Comparison of ENCODE assay signal across 8 mouse cellular contexts in genomic region chr3:136325783-136326182, GRCm38 (mm10). TPM values are rescaled to one million over a fixed set of nuclear protein-coding genes. Genes with fewer than 3 reads are reported as not detected.
A peak's percentile ranks its signal among the peaks of the same experiment; 100 is the strongest.
DNase-seq lines count a peak whose midpoint lies in the region; ATAC-seq and TF ChIP-seq lines count a peak whose summit lies in the region.
"Had no signal": no experiment of that assay in that cellular context is flagged by ENCODE, and none has a peak within 500 bp of the region (broad histone marks: within the 10 kb centered on the region; RNA-seq: fewer than 3 reads in every experiment).

Gene Bank1 (minus strand): TSS chr3:136326066.

- no peak for TF ChIP-seq EP300 in stomach, postnatal 0 days (optimal IDR thresholded peaks at IDR 0.05)
- no peak for TF ChIP-seq EP300 in liver, postnatal 0 days (IDR thresholded peaks at IDR 0.05; ENCODE audit: low read depth)

- peak; percentile 37; the same call in 1 of the 2 replicates for ATAC-seq in stomach, embryonic 16.5 days (ENCODE audit: insufficient read depth, low FRiP score)
- ATAC-seq in stomach, postnatal 0 days (ENCODE audit: low FRiP score, low TSS enrichment): no peak
- peak; percentile 99 for ATAC-seq in granulocyte monocyte progenitor cell, adult 5-6 weeks (replicated peaks; ENCODE audit: poor library complexity, severe bottlenecking)
- peak; percentile 64 for ATAC-seq in liver, postnatal 0 days

- H3K36me3 ChIP-seq in stomach, embryonic 16.5 days (ENCODE audit: control insufficient read depth, insufficient read depth, low read length): no peaks in the 10 kb centered on the region
- H3K36me3 ChIP-seq in stomach, postnatal 0 days (ENCODE audit: control insufficient read depth, insufficient read depth, low read length): no peaks in the 10 kb centered on the region
- no peaks in the 10 kb centered on the region for H3K36me3 ChIP-seq in liver, postnatal 0 days (replicated peaks; ENCODE audit: insufficient read depth, low read length)
- H3K36me3 ChIP-seq in spleen, adult 2 months (ENCODE audit: control insufficient read depth, insufficient read depth, low read length): peaks cover 5% of the 10 kb centered on the region
- H3K36me3 ChIP-seq: midbrain, embryonic 12.5 days had no signal

- H3K4me1 ChIP-seq in stomach, embryonic 16.5 days (ENCODE audit: control insufficient read depth, insufficient read depth, low read length): no peaks in the 10 kb centered on the region
- H3K4me1 ChIP-seq in stomach, postnatal 0 days (replicated peaks; ENCODE audit: control insufficient read depth, insufficient read depth): no peaks in the 10 kb centered on the region
- H3K4me1 ChIP-seq in liver, postnatal 0 days (ENCODE audit: insufficient read depth): no peaks in the 10 kb centered on the region
- no peaks in the 10 kb centered on the region; the same call in none of the 2 replicates for H3K4me1 ChIP-seq in spleen, adult 2 months (ENCODE audit: control insufficient read depth, insufficient read depth, insufficient read length)
- H3K4me1 ChIP-seq: midbrain, embryonic 12.5 days had no signal

- no peak within 1 kb of the TSS for H3K4me3 ChIP-seq in stomach, embryonic 16.5 days (replicated peaks; ENCODE audit: low read length)
- H3K4me3 ChIP-seq in stomach, postnatal 0 days (ENCODE audit: low read depth, low read length): no peak within 1 kb of the TSS
- peak within 1 kb of the TSS; percentile 9 for H3K4me3 ChIP-seq in liver, postnatal 0 days (ENCODE audit: low read depth, low read length)
- H3K4me3 ChIP-seq in spleen, adult 2 months (ENCODE audit: extremely low read depth, insufficient read depth, insufficient read length): peak within 1 kb of the TSS; percentile 82
- H3K4me3 ChIP-seq: midbrain, embryonic 12.5 days had no signal

- H3K9me3 ChIP-seq in stomach, embryonic 16.5 days (replicated peaks; ENCODE audit: control insufficient read depth, low read length): no peaks in the 10 kb centered on the region
- no peaks in the 10 kb centered on the region for H3K9me3 ChIP-seq in stomach, postnatal 0 days (ENCODE audit: control insufficient read depth, low read length)
- H3K9me3 ChIP-seq in liver, postnatal 0 days (ENCODE audit: low read length): no peaks in the 10 kb centered on the region
- H3K9me3 ChIP-seq: midbrain, embryonic 12.5 days had no signal

- WGBS in stomach, embryonic 16.5 days: 75% methylated on average over 5 of the region's 5 CpGs
- WGBS in stomach, postnatal 0 days: 75% methylated on average over 5 of the region's 5 CpGs
- 33% methylated on average over 5 of the region's 5 CpGs for WGBS in liver, postnatal 0 days (ENCODE audit: insufficient replicate concordance)
- 9% methylated on average over 5 of the region's 5 CpGs for WGBS in spleen, adult 2 months

- H3K27ac ChIP-seq in stomach, embryonic 16.5 days (ENCODE audit: low read length): no peak within 1 kb of the TSS
- H3K27ac ChIP-seq in stomach, postnatal 0 days (replicated peaks): no peak within 1 kb of the TSS
- peak within 1 kb of the TSS; percentile 44; the same call in 1 of the 2 replicates for H3K27ac ChIP-seq in liver, postnatal 0 days (ENCODE audit: low read depth)
- H3K27ac ChIP-seq in spleen, adult 2 months (ENCODE audit: insufficient read depth, low read length): peak within 1 kb of the TSS; percentile 92
- H3K27ac ChIP-seq: midbrain, embryonic 12.5 days had no signal

- no peak for TF ChIP-seq CTCF in stomach, postnatal 0 days (IDR thresholded peaks at IDR 0.05; ENCODE audit: low read depth)
- no peak for TF ChIP-seq CTCF in liver, postnatal 0 days (IDR thresholded peaks at IDR 0.05; ENCODE audit: low read depth)
- TF ChIP-seq CTCF in spleen, adult 2 months (IDR thresholded peaks at IDR 0.05; ENCODE audit: extremely low read depth, insufficient read depth, insufficient read length, insufficient replicate concordance): no peak

- no peak within 1 kb of the TSS for H3K4me2 ChIP-seq in stomach, embryonic 16.5 days (ENCODE audit: low read depth, low read length)
- H3K4me2 ChIP-seq in stomach, postnatal 0 days (replicated peaks; ENCODE audit: low read depth): no peak within 1 kb of the TSS
- peak within 1 kb of the TSS; percentile 44; the same call in 1 of the 2 replicates for H3K4me2 ChIP-seq in liver, postnatal 0 days (ENCODE audit: low read depth, low read length)
- H3K4me2 ChIP-seq: midbrain, embryonic 12.5 days had no signal

- DNase-seq in stomach, postnatal 0 days (ENCODE audit: low spot score): no peak
- DNase-seq in liver, postnatal 0 days: peak; percentile 68
- DNase-seq in spleen, adult 2 months (ENCODE audit: low read depth in 1 of 2, low spot score in 2 of 2): peak; percentile 64 to 88
- DNase-seq in cerebellum, adult 11-12 months: no peak
- DNase-seq in cerebellum, postnatal 36 days: no peak

- no peak within 1 kb of the TSS for H3K9ac ChIP-seq in stomach, embryonic 16.5 days (ENCODE audit: low read length)
- H3K9ac ChIP-seq in stomach, postnatal 0 days (ENCODE audit: low read length): no peak within 1 kb of the TSS
- no peak within 1 kb of the TSS for H3K9ac ChIP-seq in liver, postnatal 0 days (replicated peaks)
- H3K9ac ChIP-seq: midbrain, embryonic 12.5 days had no signal

- TF ChIP-seq POLR2A in spleen, adult 2 months (IDR thresholded peaks at IDR 0.05; ENCODE audit: low read depth, low read length): peak; percentile 72

- no peaks in the 10 kb centered on the region for H3K27me3 ChIP-seq in stomach, embryonic 16.5 days (ENCODE audit: control insufficient read depth, insufficient read depth, low read length)
- no peaks in the 10 kb centered on the region for H3K27me3 ChIP-seq in stomach, postnatal 0 days (ENCODE audit: control insufficient read depth, insufficient read depth, low read length)
- no peaks in the 10 kb centered on the region for H3K27me3 ChIP-seq in liver, postnatal 0 days (ENCODE audit: insufficient read depth, low read length)
- no peaks in the 10 kb centered on the region for H3K27me3 ChIP-seq in spleen, adult 2 months (ENCODE audit: control insufficient read depth, insufficient read depth, low read length)

RNA-seq across cellular contexts. Expression of gene Bank1, which starts in this region (rescaled TPM):
- 1.7 and 2.1 TPM in 2 replicates for polyA plus RNA-seq in stomach, embryonic 16.5 days (2015; fragmentation: Nextera tagmentation; extraction: Ambion mirVana)
- polyA plus RNA-seq in stomach, postnatal 0 days (2015; fragmentation: Nextera tagmentation; extraction: Ambion mirVana): 0.93 and 1.4 TPM in 2 replicates
- 0.34 TPM in 1 of 2 replicates, not detected in the other for total RNA-seq in granulocyte monocyte progenitor cell, adult 5-6 weeks (2014; fragmentation: Nextera tagmentation)
- 0.26 and 1.2 TPM in 2 replicates for total RNA-seq in granulocyte monocyte progenitor cell, adult 5-6 weeks (2017)
- 3.0 and 3.4 TPM in 2 replicates for polyA plus RNA-seq in liver, postnatal 0 days (2015; fragmentation: Nextera tagmentation; extraction: Ambion mirVana)
- polyA plus RNA-seq in spleen, adult 2 months (2012; rRNA removed): 17.8 and 23.4 TPM in 2 replicates

Comparison
In these comparisons a context has a peak if more than half of its experiments do, and no peak if none do; other contexts are left out.
1. H3K27ac ChIP-seq: peak in liver, postnatal 0 days (single experiment) and spleen, adult 2 months (single experiment); none in stomach, embryonic 16.5 days (single experiment) and stomach, postnatal 0 days (single experiment).
2. H3K4me3 ChIP-seq: peak in liver, postnatal 0 days (single experiment) and spleen, adult 2 months (single experiment); none in stomach, embryonic 16.5 days (single experiment) and stomach, postnatal 0 days (single experiment).
3. DNase-seq: peak in liver, postnatal 0 days (single experiment) and spleen, adult 2 months (2 of 2); none in stomach, postnatal 0 days (single experiment), cerebellum, adult 11-12 months (single experiment) and cerebellum, postnatal 36 days (0 of 2).